Mouse (Mus musculus): ENCODE data around the gene Srcap. TPM values are rescaled to one million over a fixed set of nuclear protein-coding genes. Genes with fewer than 3 reads are reported as not detected.

Srcap gene
- polyA plus RNA-seq, 1 experiment, result 32.8 TPM

DNA sequence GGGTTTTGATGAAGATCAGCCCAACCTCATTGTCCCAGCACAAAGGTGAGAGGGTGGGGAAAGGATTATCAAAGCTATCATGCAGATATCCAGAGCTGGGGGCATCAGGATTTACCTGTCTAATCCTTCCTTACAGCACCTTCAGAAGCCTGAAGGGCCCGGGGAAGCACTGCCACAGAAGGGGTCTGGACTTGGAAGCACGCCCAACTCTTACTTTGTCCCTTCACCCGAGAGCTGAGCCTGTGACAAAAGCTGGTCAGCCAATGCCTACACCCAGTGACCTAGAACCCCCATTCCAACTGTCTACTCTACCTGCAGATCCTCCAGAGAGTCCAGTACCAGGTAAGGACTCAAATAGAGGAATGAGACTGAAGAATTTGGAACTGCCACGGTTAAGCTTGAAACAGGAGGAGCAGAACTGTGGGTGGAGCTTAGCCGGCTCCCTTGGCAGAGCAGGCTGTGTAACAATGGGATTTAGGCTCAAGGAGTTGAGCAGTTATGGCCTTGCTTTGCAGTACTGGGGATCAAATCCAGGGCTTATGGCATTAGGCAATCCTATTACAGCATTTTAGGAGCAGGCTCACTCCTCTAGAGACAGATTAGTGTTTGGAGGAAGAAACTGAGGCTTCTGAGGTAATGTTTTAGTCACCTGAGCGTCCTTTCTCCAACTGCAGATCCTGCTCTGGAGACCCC, 37.3 kb upstream of the Srcap start:
- TF ChIP-seq CTCF (IDR thresholded peaks at IDR 0.05; ENCODE audit: insufficient read depth, low read length), result no peak
- no peak for TF ChIP-seq POLR2A (IDR thresholded peaks at IDR 0.05; ENCODE audit: borderline replicate concordance, extremely low read depth, low read depth, low read length)
- H3K4me1 ChIP-seq (ENCODE audit: control insufficient read depth, insufficient read depth, low read length), result peaks cover 9% of the 10 kb centered on the region
- WGBS, result 70% methylated on average over 6 of the region's 6 CpGs
- no peak for DNase-seq
- no peak overlapping the region for H3K4me3 ChIP-seq (replicated peaks; ENCODE audit: extremely low read depth, low read depth, low read length)

DNA sequence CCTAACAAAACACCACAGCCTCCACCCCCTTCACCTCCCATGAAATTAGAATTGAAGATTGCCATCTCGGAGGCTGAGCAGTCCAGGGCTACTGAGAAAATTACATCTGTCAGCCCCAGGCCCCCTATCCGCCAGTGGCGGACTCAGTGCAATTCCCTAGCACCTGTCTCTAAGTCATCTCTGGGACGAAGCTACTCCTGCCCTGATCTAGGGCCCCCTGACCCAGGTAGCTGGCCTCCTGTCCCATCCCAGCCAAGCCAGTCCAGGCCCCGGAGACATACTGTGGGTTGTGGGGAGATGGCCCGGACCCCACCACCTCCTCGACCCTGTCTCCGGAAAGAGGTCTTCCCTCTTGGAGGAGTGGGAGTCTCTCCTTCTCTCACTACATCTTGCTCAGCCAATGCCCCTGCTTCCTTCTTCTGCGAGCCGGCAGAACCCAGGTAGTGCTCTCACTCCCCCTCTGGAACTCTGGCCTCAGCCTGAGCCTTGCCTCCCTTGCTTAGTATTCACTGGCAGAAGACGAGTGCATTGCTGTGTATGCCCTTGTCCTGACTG, 36.5 kb upstream of the Srcap start:
- no peak for DNase-seq
- no peak overlapping the region for H3K4me3 ChIP-seq (replicated peaks; ENCODE audit: extremely low read depth, low read depth, low read length)
- peaks cover 5% of the 10 kb centered on the region for H3K4me1 ChIP-seq (ENCODE audit: control insufficient read depth, insufficient read depth, low read length)
- 93% methylated on average over 11 of the region's 11 CpGs for WGBS
- no peak for TF ChIP-seq POLR2A (IDR thresholded peaks at IDR 0.05; ENCODE audit: borderline replicate concordance, extremely low read depth, low read depth, low read length)
- TF ChIP-seq CTCF (IDR thresholded peaks at IDR 0.05; ENCODE audit: insufficient read depth, low read length), result no peak

DNA sequence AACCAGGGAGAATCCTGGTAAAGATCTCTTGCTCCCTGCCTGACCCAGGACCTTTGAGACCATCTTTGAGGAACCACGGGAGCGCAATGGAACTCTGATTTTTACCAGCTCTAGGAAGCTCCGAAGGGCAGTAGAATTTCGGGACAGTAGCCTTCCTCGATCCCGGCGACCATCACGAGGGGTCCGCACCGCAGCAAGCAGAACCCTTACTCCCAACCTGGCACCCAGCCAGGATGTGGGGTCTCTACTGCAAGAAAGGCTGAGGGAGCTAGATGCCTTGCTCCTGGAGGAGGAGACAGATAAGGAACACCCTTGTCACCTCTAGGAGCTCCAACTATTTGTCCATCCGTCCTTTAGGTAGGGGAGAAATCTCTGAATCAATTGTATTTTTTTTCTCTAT, 35.4 kb upstream of the Srcap start:
- H3K4me3 ChIP-seq (replicated peaks; ENCODE audit: extremely low read depth, low read depth, low read length), result no peak overlapping the region
- TF ChIP-seq POLR2A (IDR thresholded peaks at IDR 0.05; ENCODE audit: borderline replicate concordance, extremely low read depth, low read depth, low read length), result no peak
- TF ChIP-seq CTCF (IDR thresholded peaks at IDR 0.05; ENCODE audit: insufficient read depth, low read length), result no peak
- 95% methylated on average over 11 of the region's 11 CpGs for WGBS
- H3K4me1 ChIP-seq (ENCODE audit: control insufficient read depth, insufficient read depth, low read length), result peaks cover 8% of the 10 kb centered on the region
- DNase-seq, result no peak

DNA sequence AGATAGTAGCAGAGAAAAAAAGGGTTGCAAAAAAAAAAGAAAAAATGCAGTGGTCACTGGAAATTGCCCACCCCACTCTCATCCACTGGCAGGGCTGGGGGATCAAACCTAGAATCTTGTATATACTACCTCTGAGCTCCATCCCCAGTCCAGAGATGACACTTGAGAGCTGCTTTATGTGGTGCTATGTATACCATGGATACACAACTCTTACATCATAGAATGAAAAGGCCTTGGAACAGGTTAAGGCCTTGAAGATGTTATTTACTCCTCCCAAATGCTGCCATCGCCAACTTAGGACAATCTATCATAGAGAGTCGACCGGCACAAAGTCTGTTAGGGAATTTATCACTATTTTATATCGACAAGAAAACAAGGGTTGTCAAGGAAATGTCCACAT, 34.9 kb upstream of the Srcap start:
- 53% methylated on average over 4 of the region's 4 CpGs for WGBS
- Histone ChIP-seq H3K4me3 (replicated peaks; ENCODE audit: extremely low read depth, low read depth, low read length) (no peak overlapping the region), H3K4me1 (ENCODE audit: control insufficient read depth, insufficient read depth, low read length) (peaks cover 8% of the 10 kb centered on the region)
- TF ChIP-seq POLR2A (IDR thresholded peaks at IDR 0.05; ENCODE audit: borderline replicate concordance, extremely low read depth, low read depth, low read length) (no peak), CTCF (IDR thresholded peaks at IDR 0.05; ENCODE audit: insufficient read depth, low read length) (no peak)
- no peak for DNase-seq

DNA sequence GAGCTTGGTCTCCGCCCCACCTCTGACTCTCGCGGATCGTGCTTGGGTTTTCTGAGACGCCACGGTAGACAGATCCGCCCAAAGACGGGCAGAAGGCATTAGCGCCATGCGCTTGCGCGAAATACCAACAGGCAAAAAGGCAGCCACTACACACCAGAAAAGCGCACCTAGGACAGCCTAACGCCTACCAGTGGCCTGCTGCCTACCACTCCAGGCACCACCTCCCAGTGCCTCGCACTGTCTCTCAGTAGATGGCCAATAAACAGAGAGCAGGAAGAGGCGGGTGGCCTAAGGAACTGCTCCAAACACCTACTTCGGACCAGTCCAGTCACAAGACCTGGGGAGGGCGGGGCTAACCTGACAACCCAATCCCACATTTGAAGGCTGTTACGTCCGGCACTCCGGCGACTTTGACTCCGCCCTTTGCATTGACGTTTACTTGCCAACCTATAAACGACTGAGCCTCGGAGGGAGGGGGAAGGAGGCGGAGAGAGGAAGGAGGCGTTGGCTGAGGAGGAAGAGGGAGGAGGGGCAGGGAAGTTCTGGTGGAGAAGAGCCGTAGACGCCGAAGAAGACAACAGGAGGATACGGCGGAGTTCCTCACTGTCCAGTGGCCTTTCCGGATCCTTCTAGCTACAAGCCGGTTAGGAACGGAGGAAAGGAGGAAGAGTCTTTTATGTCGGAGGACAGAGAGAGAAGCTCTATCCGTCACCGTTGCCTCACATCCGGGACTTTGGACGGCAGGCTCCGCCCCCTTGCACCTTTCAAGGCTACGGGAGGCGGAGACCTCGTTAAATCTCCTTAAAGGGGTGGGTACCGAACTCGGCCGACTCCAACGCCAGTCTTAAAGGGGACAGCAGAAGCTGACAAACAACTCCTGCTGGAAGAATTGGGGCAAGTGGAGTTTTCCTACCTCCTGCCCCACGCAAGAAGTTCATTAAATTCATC, 33.8 kb upstream of the Srcap start:
- Histone ChIP-seq H3K4me3 (replicated peaks; ENCODE audit: extremely low read depth, low read depth, low read length) (peak overlapping the region; percentile 90), H3K4me1 (ENCODE audit: control insufficient read depth, insufficient read depth, low read length) (peaks cover 4% of the 10 kb centered on the region)
- TF ChIP-seq POLR2A (IDR thresholded peaks at IDR 0.05; ENCODE audit: borderline replicate concordance, extremely low read depth, low read depth, low read length) (peak; percentile 94), CTCF (IDR thresholded peaks at IDR 0.05; ENCODE audit: insufficient read depth, low read length) (no peak)
- DNase-seq, result peak; percentile 97
- 1% methylated on average over 50 of the region's 50 CpGs for WGBS

DNA sequence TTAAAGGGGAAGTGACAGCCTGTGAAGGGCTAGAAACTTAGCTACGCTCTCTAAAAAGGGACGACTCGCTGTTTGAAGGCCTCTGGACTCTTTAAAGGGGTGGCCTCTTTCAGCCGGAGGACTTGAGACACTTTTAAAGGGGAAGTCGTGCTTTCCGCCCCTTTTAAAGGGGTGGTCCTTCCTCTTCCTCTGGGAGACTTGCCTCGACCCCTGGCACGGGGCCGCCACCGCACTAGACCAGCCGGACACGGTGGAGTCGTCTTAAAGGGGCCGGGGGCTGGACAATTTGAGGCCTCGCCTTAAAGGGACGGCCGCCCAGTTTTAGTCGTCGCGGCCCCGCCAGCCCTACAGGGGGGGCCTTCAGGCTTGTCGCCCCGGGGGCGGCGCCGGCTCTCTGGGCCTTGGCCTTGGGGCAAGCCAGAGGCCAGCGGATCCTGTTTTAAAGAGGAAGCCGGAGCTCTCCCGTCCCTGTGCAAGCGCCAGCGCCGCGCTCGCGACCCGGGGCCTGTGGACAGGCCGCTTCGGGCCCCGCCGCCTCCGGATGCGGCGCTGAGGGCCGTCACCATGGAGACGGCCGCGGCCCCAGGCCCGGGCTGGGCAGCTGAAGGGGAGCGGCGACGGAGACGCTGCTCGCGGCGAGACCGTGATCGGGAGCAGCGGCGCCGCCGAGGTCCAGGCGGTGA, 33.0 kb upstream of the Srcap start, which contains the start of gene Fbrs:
Gene Fbrs (plus strand): TSS at position 565 of the 683 bp plus-strand sequence.
- Histone ChIP-seq H3K4me3 (replicated peaks; ENCODE audit: extremely low read depth, low read depth, low read length) (peak within 1 kb of the TSS; percentile 90), H3K4me1 (ENCODE audit: control insufficient read depth, insufficient read depth, low read length) (peaks cover 4% of the 10 kb centered on the region)
- peak; percentile 94 for DNase-seq
- no peak for TF ChIP-seq CTCF (IDR thresholded peaks at IDR 0.05; ENCODE audit: insufficient read depth, low read length)
- peak; percentile 43; the same call in 1 of the 2 replicates for TF ChIP-seq POLR2A (IDR thresholded peaks at IDR 0.05; ENCODE audit: borderline replicate concordance, extremely low read depth, low read depth, low read length)
- WGBS, result under 1% methylated on average over 62 of the region's 62 CpGs

DNA sequence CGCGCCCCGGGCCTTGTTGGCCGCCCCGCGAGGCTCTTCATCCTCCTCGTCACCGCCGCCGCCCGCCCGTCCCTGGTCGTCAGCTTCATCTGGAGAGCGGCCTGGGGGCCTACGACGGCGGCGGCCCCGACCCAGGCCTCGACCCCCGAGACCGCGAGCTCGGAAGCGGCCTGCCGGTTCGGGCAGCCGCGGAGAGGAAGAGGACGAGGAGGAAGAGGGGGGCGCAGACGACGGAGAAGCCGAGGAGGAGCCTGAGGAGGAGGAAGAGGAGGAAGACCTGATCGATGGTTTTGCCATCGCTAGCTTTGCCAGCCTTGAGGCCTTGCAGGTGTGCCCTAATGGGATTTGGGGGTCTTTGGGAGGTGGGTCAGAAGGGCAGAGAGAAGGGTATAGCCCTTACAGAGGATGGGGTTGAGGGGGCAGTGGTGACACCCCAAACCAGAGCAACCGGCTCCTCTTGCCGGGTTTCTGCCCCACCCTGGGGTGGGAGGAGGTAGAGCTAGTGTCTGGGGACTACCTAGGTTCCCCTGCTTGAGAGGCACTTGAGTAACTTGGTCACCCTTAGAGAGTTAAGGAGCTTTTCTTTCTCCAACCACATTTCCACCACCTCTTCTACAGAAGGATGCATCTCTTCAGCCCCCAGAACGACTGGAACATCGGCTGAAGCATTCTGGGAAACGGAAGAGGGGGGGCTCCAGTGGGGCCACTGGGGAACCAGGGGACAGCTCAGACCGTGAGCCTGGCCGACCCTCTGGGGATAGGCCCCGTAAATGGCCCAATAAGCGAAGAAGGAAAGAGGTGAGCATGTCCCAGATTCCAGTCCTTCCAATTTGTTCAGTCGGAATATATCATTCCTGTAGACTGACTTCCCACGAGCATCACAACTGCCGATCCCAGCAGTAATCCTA, 32.2 kb upstream of the Srcap start:
- no peak for DNase-seq
- WGBS, result 2% methylated on average over 48 of the region's 48 CpGs
- peak overlapping the region; percentile 90 for H3K4me3 ChIP-seq (replicated peaks; ENCODE audit: extremely low read depth, low read depth, low read length)
- TF ChIP-seq CTCF (IDR thresholded peaks at IDR 0.05; ENCODE audit: insufficient read depth, low read length), result no peak
- TF ChIP-seq POLR2A (IDR thresholded peaks at IDR 0.05; ENCODE audit: borderline replicate concordance, extremely low read depth, low read depth, low read length), result 0 out of 2 replicates have a peak, but pooled peaks have one; percentile 3
- peaks cover 4% of the 10 kb centered on the region for H3K4me1 ChIP-seq (ENCODE audit: control insufficient read depth, insufficient read depth, low read length)

DNA sequence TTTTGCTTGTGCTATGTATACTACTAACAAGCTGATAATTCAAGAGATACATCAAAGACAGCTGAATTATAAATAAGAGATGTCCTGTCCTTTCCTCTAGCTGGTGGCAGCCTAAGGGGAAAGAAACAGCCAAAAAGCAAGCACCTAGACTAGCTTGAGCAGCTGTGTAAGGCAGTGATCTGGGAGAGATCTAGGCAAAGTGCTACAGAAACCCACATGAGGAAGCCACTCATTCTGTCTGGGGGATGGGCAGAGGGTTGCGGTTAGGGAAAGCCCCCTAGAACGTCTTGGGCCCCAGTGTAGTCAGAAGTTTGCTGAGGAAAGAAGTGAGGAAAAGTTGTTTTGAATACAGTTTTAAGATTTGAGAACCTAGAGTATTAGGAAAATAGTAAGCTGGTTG, 31.5 kb upstream of the Srcap start:
- 37% methylated on average over 2 of the region's 2 CpGs for WGBS

More for the DNA sequence above, 31.5 kb upstream of the Srcap start:
- peak overlapping the region; percentile 1 for H3K4me3 ChIP-seq (replicated peaks; ENCODE audit: extremely low read depth, low read depth, low read length)
- TF ChIP-seq POLR2A (IDR thresholded peaks at IDR 0.05; ENCODE audit: borderline replicate concordance, extremely low read depth, low read depth, low read length) (no peak), CTCF (IDR thresholded peaks at IDR 0.05; ENCODE audit: insufficient read depth, low read length) (no peak)
- no peak for DNase-seq
- peaks cover 4% of the 10 kb centered on the region for H3K4me1 ChIP-seq (ENCODE audit: control insufficient read depth, insufficient read depth, low read length)

Data from lung, adult 2 months (tissue).